Mouse (Mus musculus): ENCODE data around the gene Trpm8. TPM values are rescaled to one million over a fixed set of nuclear protein-coding genes. Genes with fewer than 3 reads are reported as not detected.

Trpm8 gene
- total and polyA plus RNA-seq, 2 experiments from 2014 or later, result 0.36 to 0.38 TPM

- H3K4me1 ChIP-seq (ENCODE audit: insufficient read depth), result no peaks in the 10 kb centered on the region
- H3K36me3 ChIP-seq (ENCODE audit: insufficient read depth), result no peaks in the 10 kb centered on the region
- no peak overlapping the region for H3K4me2 ChIP-seq (ENCODE audit: low read depth)
- H3K27ac ChIP-seq (ENCODE audit: low read depth, low read length), result no peak overlapping the region
- TF ChIP-seq CTCF (IDR thresholded peaks at IDR 0.05; ENCODE audit: low read depth), result no peak
- ATAC-seq (no peak), DNase-seq (no peak)
- H3K27me3 ChIP-seq (ENCODE audit: insufficient read depth, low read length), result no peaks in the 10 kb centered on the region
- H3K9ac ChIP-seq, result no peak overlapping the region
- peaks cover 82% of the 10 kb centered on the region for H3K9me3 ChIP-seq (ENCODE audit: low read length)
- no peak overlapping the region for H3K4me3 ChIP-seq (ENCODE audit: low read depth, low read length)
- 69% methylated on average over 12 of the region's 12 CpGs for WGBS
Observed at GRCm38 (mm10) chr1:88307180-88307579, 29.7 kb downstream of the Trpm8 start.

- Histone ChIP-seq H3K36me3 (ENCODE audit: insufficient read depth) (no peaks in the 10 kb centered on the region), H3K4me1 (ENCODE audit: insufficient read depth) (no peaks in the 10 kb centered on the region), H3K27ac (ENCODE audit: low read depth, low read length) (no peak overlapping the region), H3K4me2 (ENCODE audit: low read depth) (no peak overlapping the region), H3K9ac (no peak overlapping the region), H3K9me3 (ENCODE audit: low read length) (peaks cover 66% of the 10 kb centered on the region), H3K27me3 (ENCODE audit: insufficient read depth, low read length) (no peaks in the 10 kb centered on the region), H3K4me3 (ENCODE audit: low read depth, low read length) (no peak overlapping the region)
- 57% methylated on average over 2 of the region's 2 CpGs for WGBS
- DNase-seq (no peak), ATAC-seq (no peak)
- TF ChIP-seq CTCF (IDR thresholded peaks at IDR 0.05; ENCODE audit: low read depth), result no peak
Observed at GRCm38 (mm10) chr1:88309020-88309419, 31.6 kb downstream of the Trpm8 start.

GRCm38 (mm10) chr1:88309905-88310304 lies 32.4 kb downstream of the Trpm8 start:
- peaks cover 57% of the 10 kb centered on the region for H3K9me3 ChIP-seq (ENCODE audit: low read length)
- H3K4me2 ChIP-seq (ENCODE audit: low read depth), result no peak overlapping the region
- H3K36me3 ChIP-seq (ENCODE audit: insufficient read depth), result no peaks in the 10 kb centered on the region
- 0 out of 2 replicates have a peak, but pooled peaks have one; percentile 5 for ATAC-seq
- no peaks in the 10 kb centered on the region for H3K4me1 ChIP-seq (ENCODE audit: insufficient read depth)
- no peak for DNase-seq
- 53% methylated on average over 3 of the region's 3 CpGs for WGBS
- H3K27me3 ChIP-seq (ENCODE audit: insufficient read depth, low read length), result no peaks in the 10 kb centered on the region
- TF ChIP-seq CTCF (IDR thresholded peaks at IDR 0.05; ENCODE audit: low read depth), result no peak
- no peak overlapping the region for H3K27ac ChIP-seq (ENCODE audit: low read depth, low read length)
- H3K9ac ChIP-seq, result no peak overlapping the region
- no peak overlapping the region for H3K4me3 ChIP-seq (ENCODE audit: low read depth, low read length)

- no peak overlapping the region for H3K9ac ChIP-seq
- H3K27ac ChIP-seq (ENCODE audit: low read depth, low read length), result no peak overlapping the region
- H3K4me3 ChIP-seq (ENCODE audit: low read depth, low read length), result no peak overlapping the region
- ATAC-seq (0 out of 2 replicates have a peak, but pooled peaks have one; percentile 23), DNase-seq (no peak)
- no peak overlapping the region for H3K4me2 ChIP-seq (ENCODE audit: low read depth)
- no peaks in the 10 kb centered on the region for H3K4me1 ChIP-seq (ENCODE audit: insufficient read depth)
- no peaks in the 10 kb centered on the region for H3K27me3 ChIP-seq (ENCODE audit: insufficient read depth, low read length)
- H3K36me3 ChIP-seq (ENCODE audit: insufficient read depth), result no peaks in the 10 kb centered on the region
- H3K9me3 ChIP-seq (ENCODE audit: low read length), result peaks cover 53% of the 10 kb centered on the region
- 65% methylated on average over 3 of the region's 3 CpGs for WGBS
- TF ChIP-seq CTCF (IDR thresholded peaks at IDR 0.05; ENCODE audit: low read depth), result no peak
Observed at GRCm38 (mm10) chr1:88310349-88310748, 32.9 kb downstream of the Trpm8 start.

- Histone ChIP-seq H3K27ac (ENCODE audit: low read depth, low read length) (no peak overlapping the region), H3K4me2 (ENCODE audit: low read depth) (no peak overlapping the region), H3K9me3 (ENCODE audit: low read length) (no peaks in the 10 kb centered on the region), H3K9ac (no peak overlapping the region), H3K36me3 (ENCODE audit: insufficient read depth) (no peaks in the 10 kb centered on the region), H3K27me3 (ENCODE audit: insufficient read depth, low read length) (no peaks in the 10 kb centered on the region), H3K4me3 (ENCODE audit: low read depth, low read length) (no peak overlapping the region), H3K4me1 (ENCODE audit: insufficient read depth) (no peaks in the 10 kb centered on the region)
- TF ChIP-seq CTCF (IDR thresholded peaks at IDR 0.05; ENCODE audit: low read depth), result no peak
- WGBS, result 88% methylated on average over 1 of the region's 1 CpGs
- ATAC-seq (no peak), DNase-seq (no peak)
Observed at GRCm38 (mm10) chr1:88317279-88317678, 39.8 kb downstream of the Trpm8 start.

GRCm38 (mm10) chr1:88318531-88319060 lies 41.1 kb downstream of the Trpm8 start:
- 78% methylated on average over 6 of the region's 6 CpGs for WGBS
- Histone ChIP-seq H3K9ac (no peak overlapping the region), H3K27ac (ENCODE audit: low read depth, low read length) (no peak overlapping the region), H3K4me3 (ENCODE audit: low read depth, low read length) (no peak overlapping the region), H3K9me3 (ENCODE audit: low read length) (no peaks in the 10 kb centered on the region), H3K36me3 (ENCODE audit: insufficient read depth) (no peaks in the 10 kb centered on the region), H3K4me1 (ENCODE audit: insufficient read depth) (no peaks in the 10 kb centered on the region), H3K27me3 (ENCODE audit: insufficient read depth, low read length) (no peaks in the 10 kb centered on the region), H3K4me2 (ENCODE audit: low read depth) (no peak overlapping the region)
- TF ChIP-seq CTCF (IDR thresholded peaks at IDR 0.05; ENCODE audit: low read depth), result peak; percentile 77
- ATAC-seq, result peak; percentile 16; the same call in 1 of the 2 replicates
- peak; percentile 62 for DNase-seq

- no peak overlapping the region for H3K4me2 ChIP-seq (ENCODE audit: low read depth)
- peak overlapping the region; percentile 54 for H3K27ac ChIP-seq (ENCODE audit: low read depth, low read length)
- no peaks in the 10 kb centered on the region for H3K27me3 ChIP-seq (ENCODE audit: insufficient read depth, low read length)
- H3K9me3 ChIP-seq (ENCODE audit: low read length), result no peaks in the 10 kb centered on the region
- DNase-seq (peak; percentile 51), ATAC-seq (peak; percentile 61)
- H3K4me1 ChIP-seq (ENCODE audit: insufficient read depth), result no peaks in the 10 kb centered on the region
- no peak for TF ChIP-seq CTCF (IDR thresholded peaks at IDR 0.05; ENCODE audit: low read depth)
- WGBS, result 60% methylated on average over 7 of the region's 7 CpGs
- H3K9ac ChIP-seq, result no peak overlapping the region
- H3K36me3 ChIP-seq (ENCODE audit: insufficient read depth), result no peaks in the 10 kb centered on the region
- no peak overlapping the region for H3K4me3 ChIP-seq (ENCODE audit: low read depth, low read length)
Observed at GRCm38 (mm10) chr1:88320821-88321395, 43.4 kb downstream of the Trpm8 start.

All from forebrain, postnatal 0 days (tissue).